ENCODE assay signal across 10 mouse cellular contexts in genomic region chr11:31462440-31462839, GRCm38 (mm10).
"Had no signal": no experiment of that assay in that cellular context is flagged by ENCODE, and none has a peak within 500 bp of the region (broad histone marks: within the 10 kb centered on the region; RNA-seq: fewer than 3 reads in every experiment).

No protein-coding gene starts in this region.

- H3K27ac ChIP-seq: limb, embryonic 13.5 days; liver, embryonic 14.5 days; midbrain, embryonic 13.5 days had no signal

- H3K36me3 ChIP-seq: limb, embryonic 13.5 days; midbrain, embryonic 13.5 days had no signal

- H3K9ac ChIP-seq: limb, embryonic 13.5 days; liver, embryonic 14.5 days; midbrain, embryonic 13.5 days had no signal

- DNase-seq: kidney, adult 8-10 months; kidney, postnatal 25 days; lung, adult 2 months; lung, postnatal 36 days; right cerebral cortex, postnatal 14 days; thymus, postnatal 4 days had no signal

- H3K4me3 ChIP-seq: limb, embryonic 13.5 days; midbrain, embryonic 13.5 days had no signal

- H3K4me1 ChIP-seq: limb, embryonic 13.5 days; midbrain, embryonic 13.5 days had no signal

- H3K27me3 ChIP-seq: limb, embryonic 13.5 days; midbrain, embryonic 13.5 days had no signal

- H3K9me3 ChIP-seq: limb, embryonic 13.5 days; midbrain, embryonic 13.5 days had no signal

- H3K4me2 ChIP-seq: limb, embryonic 13.5 days; midbrain, embryonic 13.5 days had no signal

- ATAC-seq: lung, postnatal 0 days; midbrain, embryonic 13.5 days had no signal
